Mouse (Mus musculus) adrenal gland, adult 2 months (tissue): ENCODE results near the gene Ifi202b. TPM values are rescaled to one million over a fixed set of nuclear protein-coding genes. Genes with fewer than 3 reads are reported as not detected.

ENCODE experiments used
- polyA plus RNA-seq: library from polyadenylated mRNA; depleted of rRNA; stranded (reverse); fragments of >200 nt; gene quantifications from 2 replicates; pipeline ENCODE4 v1.2.3, GENCODE M21; 2012; rRNA removed
- total RNA-seq, 2 experiments: library from RNA; stranded (reverse); gene quantifications; 2 replicates each; pipeline ENCODE4 v1.2.3; 2021

Gene Ifi202b
- total and polyA plus RNA-seq, 3 experiments = not detected

Other genes with a start within 250 kb of the Ifi202b start
- 1 to 10 TPM; 4.7 to 6.7 TPM for gene Ifi207, start 241.0 kb downstream of the Ifi202b start, total RNA-seq
- gene Ifi207, start 241.0 kb downstream of the Ifi202b start, polyA plus RNA-seq = 1.8 and 2.5 TPM in 2 replicates
- gene Ifi204, start 215.8 kb downstream of the Ifi202b start, total RNA-seq = 1 to 10 TPM; 5.5 to 5.7 TPM
- gene Ifi204, start 215.8 kb downstream of the Ifi202b start, polyA plus RNA-seq = 0.50 and 0.63 TPM in 2 replicates
- 1 to 10 TPM; 2.2 to 3.4 TPM for gene Ifi211, start 69.7 kb downstream of the Ifi202b start, total RNA-seq
- gene Ifi211, start 69.7 kb downstream of the Ifi202b start, polyA plus RNA-seq = 0.13 and 0.22 TPM in 2 replicates
- gene Mndal, start 40.3 kb downstream of the Ifi202b start, total RNA-seq = 10 to 100 TPM in 1 of 2 experiments, 1 to 10 TPM in 1; 9.9 to 15.1 TPM
- gene Mndal, start 40.3 kb downstream of the Ifi202b start, polyA plus RNA-seq = 0.44 and 1.2 TPM in 2 replicates
- gene Ifi203, start 40.1 kb downstream of the Ifi202b start, total RNA-seq = 10 to 100 TPM in 1 of 2 experiments, 1 to 10 TPM in 1; 9.5 to 12.3 TPM
- gene Ifi203, start 40.1 kb downstream of the Ifi202b start, polyA plus RNA-seq = 2.8 and 3.3 TPM in 2 replicates
- gene Ifi205, start 49.1 kb upstream of the Ifi202b start, total RNA-seq = 1 to 10 TPM; 6.7 to 8.6 TPM
- gene Ifi205, start 49.1 kb upstream of the Ifi202b start, polyA plus RNA-seq = 0.02 TPM in 1 of 2 replicates, not detected in the other
- gene Olfr433, start 58.0 kb upstream of the Ifi202b start, total RNA-seq = not detected
- gene Olfr433, start 58.0 kb upstream of the Ifi202b start, polyA plus RNA-seq = 0.13 TPM in 1 of 2 replicates, not detected in the other
- gene Olfr432, start 66.5 kb upstream of the Ifi202b start, total RNA-seq = not detected
- 0.15 TPM in 1 of 2 replicates, not detected in the other for gene Olfr432, start 66.5 kb upstream of the Ifi202b start, polyA plus RNA-seq
- gene Olfr430, start 83.9 kb upstream of the Ifi202b start, total RNA-seq = not detected
- gene Olfr430, start 83.9 kb upstream of the Ifi202b start, polyA plus RNA-seq = not detected in 2 replicates
- not detected for gene Olfr429, start 101.6 kb upstream of the Ifi202b start, total RNA-seq
- not detected in 2 replicates for gene Olfr429, start 101.6 kb upstream of the Ifi202b start, polyA plus RNA-seq
- not detected for gene Olfr427, start 114.1 kb upstream of the Ifi202b start, total RNA-seq
- not detected in 2 replicates for gene Olfr427, start 114.1 kb upstream of the Ifi202b start, polyA plus RNA-seq
- not detected for gene Olfr231, start 138.4 kb upstream of the Ifi202b start, total RNA-seq
- gene Olfr231, start 138.4 kb upstream of the Ifi202b start, polyA plus RNA-seq = not detected in 2 replicates
- gene Olfr424, start 148.8 kb upstream of the Ifi202b start, total RNA-seq = not detected
- not detected in 2 replicates for gene Olfr424, start 148.8 kb upstream of the Ifi202b start, polyA plus RNA-seq
- gene Olfr420, start 172.9 kb upstream of the Ifi202b start, total RNA-seq = not detected
- gene Olfr420, start 172.9 kb upstream of the Ifi202b start, polyA plus RNA-seq = not detected in 2 replicates
- gene Spta1, start 190.0 kb upstream of the Ifi202b start, total RNA-seq = under 1 TPM; 0.46 to 0.52 TPM
- gene Spta1, start 190.0 kb upstream of the Ifi202b start, polyA plus RNA-seq = 0.02 TPM in 1 of 2 replicates, not detected in the other